Mouse (Mus musculus): ENCODE measurements around the gene Ak5. TPM values are rescaled to one million over a fixed set of nuclear protein-coding genes. Genes with fewer than 3 reads are reported as not detected.
A peak's percentile ranks its signal among the peaks of the same experiment; 100 is the strongest.

Ak5 gene
- polyA plus RNA-seq, 1 experiment from 2014 or later, result 2.4 TPM

GRCm38 (mm10) chr3:152522634-152523314 lies 145.4 kb downstream of the Ak5 start:
- Histone ChIP-seq H3K4me1 (no peaks in the 10 kb centered on the region), H3K27ac (no peak overlapping the region), H3K36me3 (no peaks in the 10 kb centered on the region), H3K4me2 (replicated peaks) (no peak overlapping the region), H3K27me3 (replicated peaks) (no peaks in the 10 kb centered on the region), H3K9me3 (no peaks in the 10 kb centered on the region), H3K9ac (no peak overlapping the region), H3K4me3 (no peak overlapping the region)
- WGBS, result 74% methylated on average over 6 of the region's 6 CpGs
- ATAC-seq (ENCODE audit: low FRiP score, low read depth), result no peak

- Histone ChIP-seq H3K4me1 (peaks cover 3% of the 10 kb centered on the region; the same call in 1 of the 2 replicates), H3K4me3 (no peak overlapping the region), H3K27me3 (replicated peaks) (no peaks in the 10 kb centered on the region), H3K9me3 (no peaks in the 10 kb centered on the region), H3K27ac (no peak overlapping the region), H3K9ac (no peak overlapping the region), H3K4me2 (replicated peaks) (no peak overlapping the region), H3K36me3 (no peaks in the 10 kb centered on the region)
- WGBS, result 90% methylated on average over 7 of the region's 7 CpGs
- no peak for ATAC-seq (ENCODE audit: low FRiP score, low read depth)
Observed at GRCm38 (mm10) chr3:152521054-152521453, 147.1 kb downstream of the Ak5 start.

- 84% methylated on average over 3 of the region's 3 CpGs for WGBS
- H3K27me3 ChIP-seq (replicated peaks), result no peaks in the 10 kb centered on the region
- no peak overlapping the region for H3K9ac ChIP-seq
- no peak overlapping the region for H3K4me3 ChIP-seq
- no peak for ATAC-seq (ENCODE audit: low FRiP score, low read depth)
- H3K36me3 ChIP-seq, result no peaks in the 10 kb centered on the region
- peaks cover 12% of the 10 kb centered on the region; the same call in 1 of the 2 replicates for H3K4me1 ChIP-seq
- H3K9me3 ChIP-seq, result no peaks in the 10 kb centered on the region
- no peak overlapping the region for H3K27ac ChIP-seq
- H3K4me2 ChIP-seq (replicated peaks), result no peak overlapping the region
Observed at GRCm38 (mm10) chr3:152520074-152520473, 148.1 kb downstream of the Ak5 start.

- Histone ChIP-seq H3K9me3 (no peaks in the 10 kb centered on the region), H3K4me1 (peaks cover 14% of the 10 kb centered on the region; the same call in 1 of the 2 replicates), H3K27ac (no peak overlapping the region), H3K4me3 (no peak overlapping the region), H3K27me3 (replicated peaks) (no peaks in the 10 kb centered on the region), H3K4me2 (replicated peaks) (no peak overlapping the region), H3K9ac (no peak overlapping the region), H3K36me3 (no peaks in the 10 kb centered on the region)
- 91% methylated on average over 10 of the region's 10 CpGs for WGBS
- ATAC-seq (ENCODE audit: low FRiP score, low read depth), result no peak
Observed at GRCm38 (mm10) chr3:152519556-152519955, 148.6 kb downstream of the Ak5 start.

- 83% methylated on average over 3 of the region's 3 CpGs for WGBS
- no peak for ATAC-seq (ENCODE audit: low FRiP score, low read depth)
- H3K27ac ChIP-seq, result no peak overlapping the region
Observed at GRCm38 (mm10) chr3:152516569-152516968, 151.6 kb downstream of the Ak5 start.

GRCm38 (mm10) chr3:152515959-152516358 lies 152.2 kb downstream of the Ak5 start:
- no peak overlapping the region for H3K27ac ChIP-seq
- WGBS, result 15% methylated on average over 6 of the region's 6 CpGs
- ATAC-seq (ENCODE audit: low FRiP score, low read depth), result peak; percentile 74

More at GRCm38 (mm10) chr3:152516569-152516968, 151.6 kb downstream of the Ak5 start:
- H3K4me1 ChIP-seq, result peaks cover 14% of the 10 kb centered on the region; the same call in 1 of the 2 replicates
- H3K4me3 ChIP-seq, result no peak overlapping the region
- no peaks in the 10 kb centered on the region for H3K9me3 ChIP-seq
- H3K36me3 ChIP-seq, result no peaks in the 10 kb centered on the region
- H3K4me2 ChIP-seq (replicated peaks), result no peak overlapping the region
- no peaks in the 10 kb centered on the region for H3K27me3 ChIP-seq (replicated peaks)
- H3K9ac ChIP-seq, result no peak overlapping the region

GRCm38 (mm10) chr3:152512517-152512916 lies 155.6 kb downstream of the Ak5 start:
- no peaks in the 10 kb centered on the region for H3K9me3 ChIP-seq
- no peak overlapping the region for H3K4me2 ChIP-seq (replicated peaks)
- no peaks in the 10 kb centered on the region for H3K36me3 ChIP-seq
- no peaks in the 10 kb centered on the region for H3K27me3 ChIP-seq (replicated peaks)
- whole genome bisulfite sequencing, result 83% methylated on average over 2 of the region's 2 CpGs
- peaks cover 18% of the 10 kb centered on the region for H3K4me1 ChIP-seq
- no peak overlapping the region for H3K27ac ChIP-seq
- no peak for ATAC-seq (ENCODE audit: low FRiP score, low read depth)
- no peak overlapping the region for H3K9ac ChIP-seq
- no peak overlapping the region for H3K4me3 ChIP-seq

More at GRCm38 (mm10) chr3:152515959-152516358, 152.2 kb downstream of the Ak5 start:
- H3K9ac ChIP-seq, result no peak overlapping the region
- H3K9me3 ChIP-seq, result no peaks in the 10 kb centered on the region
- no peaks in the 10 kb centered on the region for H3K27me3 ChIP-seq (replicated peaks)
- no peak overlapping the region for H3K4me3 ChIP-seq
- H3K4me1 ChIP-seq, result peaks cover 14% of the 10 kb centered on the region; the same call in 1 of the 2 replicates
- H3K4me2 ChIP-seq (replicated peaks), result no peak overlapping the region
- H3K36me3 ChIP-seq, result no peaks in the 10 kb centered on the region

- ATAC-seq (ENCODE audit: low FRiP score, low read depth), result no peak
- Histone ChIP-seq H3K27ac (no peak overlapping the region), H3K4me2 (replicated peaks) (no peak overlapping the region), H3K9ac (no peak overlapping the region), H3K9me3 (no peaks in the 10 kb centered on the region), H3K4me1 (peaks cover 4% of the 10 kb centered on the region; the same call in 1 of the 2 replicates), H3K36me3 (no peaks in the 10 kb centered on the region), H3K27me3 (replicated peaks) (no peaks in the 10 kb centered on the region), H3K4me3 (no peak overlapping the region)
- 91% methylated on average over 7 of the region's 7 CpGs for WGBS
Observed at GRCm38 (mm10) chr3:152509268-152509667, 158.9 kb downstream of the Ak5 start.

GRCm38 (mm10) chr3:152508419-152508993 lies 159.7 kb downstream of the Ak5 start:
- no peak for ATAC-seq (ENCODE audit: low FRiP score, low read depth)
- H3K27me3 ChIP-seq (replicated peaks), result no peaks in the 10 kb centered on the region
- H3K4me3 ChIP-seq, result no peak overlapping the region
- H3K4me1 ChIP-seq, result peaks cover 4% of the 10 kb centered on the region; the same call in 1 of the 2 replicates
- no peak overlapping the region for H3K4me2 ChIP-seq (replicated peaks)
- H3K9ac ChIP-seq, result no peak overlapping the region
- H3K36me3 ChIP-seq, result no peaks in the 10 kb centered on the region
- no peak overlapping the region for H3K27ac ChIP-seq
- 74% methylated on average over 12 of the region's 12 CpGs for WGBS
- no peaks in the 10 kb centered on the region for H3K9me3 ChIP-seq

GRCm38 (mm10) chr3:152507900-152508299 lies 160.3 kb downstream of the Ak5 start:
- ATAC-seq (ENCODE audit: low FRiP score, low read depth), result no peak

GRCm38 (mm10) chr3:152498968-152499696 lies 169.0 kb downstream of the Ak5 start:
- no peak overlapping the region for H3K27ac ChIP-seq
- H3K4me1 ChIP-seq, result peaks cover 16% of the 10 kb centered on the region
- no peak overlapping the region for H3K4me2 ChIP-seq (replicated peaks)
- H3K27me3 ChIP-seq (replicated peaks), result no peaks in the 10 kb centered on the region
- no peak overlapping the region for H3K4me3 ChIP-seq
- ATAC-seq (ENCODE audit: low FRiP score, low read depth), result no peak
- no peaks in the 10 kb centered on the region for H3K9me3 ChIP-seq
- H3K36me3 ChIP-seq, result no peaks in the 10 kb centered on the region
- 83% methylated on average over 2 of the region's 2 CpGs for WGBS
- no peak overlapping the region for H3K9ac ChIP-seq

More at GRCm38 (mm10) chr3:152507900-152508299, 160.3 kb downstream of the Ak5 start:
- Histone ChIP-seq H3K27me3 (replicated peaks) (no peaks in the 10 kb centered on the region), H3K9me3 (no peaks in the 10 kb centered on the region), H3K4me1 (peaks cover 4% of the 10 kb centered on the region; the same call in 1 of the 2 replicates), H3K4me3 (no peak overlapping the region), H3K9ac (no peak overlapping the region), H3K36me3 (no peaks in the 10 kb centered on the region), H3K27ac (no peak overlapping the region), H3K4me2 (replicated peaks) (no peak overlapping the region)
- 67% methylated on average over 8 of the region's 8 CpGs for WGBS

GRCm38 (mm10) chr3:152497842-152498241 lies 170.3 kb downstream of the Ak5 start:
- ATAC-seq (ENCODE audit: low FRiP score, low read depth), result no peak
- no peaks in the 10 kb centered on the region for H3K9me3 ChIP-seq
- H3K4me1 ChIP-seq, result peaks cover 16% of the 10 kb centered on the region
- H3K9ac ChIP-seq, result no peak overlapping the region
- H3K4me2 ChIP-seq (replicated peaks), result no peak overlapping the region
- H3K27me3 ChIP-seq (replicated peaks), result no peaks in the 10 kb centered on the region
- H3K27ac ChIP-seq, result no peak overlapping the region
- no peaks in the 10 kb centered on the region for H3K36me3 ChIP-seq
- 83% methylated on average over 2 of the region's 2 CpGs for WGBS
- H3K4me3 ChIP-seq, result no peak overlapping the region
